ENCODE assay signal across 11 mouse cellular contexts in genomic region chr14:79031230-79031740, GRCm38 (mm10).
"Had no signal": no experiment of that assay in that cellular context is flagged by ENCODE, and none has a peak within 500 bp of the region (broad histone marks: within the 10 kb centered on the region; RNA-seq: fewer than 3 reads in every experiment).

No protein-coding gene starts in this region.

- DNase-seq: kidney, adult 11 months; kidney, adult 9 months; lung, adult 2 months; right cerebral cortex, postnatal 4 days; thymus, adult 18-20 months had no signal

- H3K4me3 ChIP-seq: liver, embryonic 15.5 days; midbrain, embryonic 15.5 days; neural tube, embryonic 12.5 days had no signal

- H3K9me3 ChIP-seq: liver, embryonic 15.5 days; midbrain, embryonic 15.5 days; neural tube, embryonic 12.5 days had no signal

- H3K27me3 ChIP-seq: liver, embryonic 15.5 days; midbrain, embryonic 15.5 days; neural tube, embryonic 12.5 days had no signal

- H3K36me3 ChIP-seq: liver, embryonic 15.5 days; midbrain, embryonic 15.5 days; neural tube, embryonic 12.5 days had no signal

- ATAC-seq: lung, postnatal 0 days; midbrain, embryonic 15.5 days had no signal

- H3K9ac ChIP-seq: liver, embryonic 15.5 days; midbrain, embryonic 15.5 days; neural tube, embryonic 12.5 days had no signal

- H3K4me2 ChIP-seq: liver, embryonic 11.5 days; liver, embryonic 15.5 days; midbrain, embryonic 15.5 days; neural tube, embryonic 12.5 days had no signal

- H3K27ac ChIP-seq: kidney, postnatal 0 days; liver, embryonic 15.5 days; midbrain, embryonic 15.5 days; neural tube, embryonic 12.5 days had no signal

- H3K4me1 ChIP-seq: liver, embryonic 15.5 days; midbrain, embryonic 15.5 days; neural tube, embryonic 12.5 days had no signal
